18 mouse cellular contexts compared by ENCODE assay signal in genomic region chr9:14909981-14910380, GRCm38 (mm10). TPM values are rescaled to one million over a fixed set of nuclear protein-coding genes. Genes with fewer than 3 reads are reported as not detected.
DNase-seq lines count a peak whose midpoint lies in the region; ATAC-seq lines count a peak whose summit lies in the region.
"Had no signal": no experiment of that assay in that cellular context is flagged by ENCODE, and none has a peak within 500 bp of the region (broad histone marks: within the 10 kb centered on the region; RNA-seq: fewer than 3 reads in every experiment).

No protein-coding gene starts in this region.

- peak; percentile 53 for ATAC-seq in hindbrain, embryonic 11.5 days (ENCODE audit: low FRiP score)
- peak; percentile 65 for ATAC-seq in hindbrain, embryonic 13.5 days (ENCODE audit: low FRiP score)
- peak; percentile 91 for ATAC-seq in neural tube, embryonic 12.5 days (ENCODE audit: low FRiP score, low read depth)
- ATAC-seq: intestine, postnatal 0 days; liver, postnatal 0 days had no signal

- H3K27me3 ChIP-seq in hindbrain, embryonic 11.5 days (ENCODE audit: control insufficient read depth, insufficient read depth, low read length): no peaks in the 10 kb centered on the region
- H3K27me3 ChIP-seq in hindbrain, embryonic 10.5 days (ENCODE audit: insufficient read depth, poor library complexity, severe bottlenecking): no peaks in the 10 kb centered on the region
- peaks cover 4% of the 10 kb centered on the region; the same call in 1 of the 2 replicates for H3K27me3 ChIP-seq in hindbrain, embryonic 13.5 days
- no peaks in the 10 kb centered on the region for H3K27me3 ChIP-seq in neural tube, embryonic 12.5 days (replicated peaks)
- H3K27me3 ChIP-seq: embryonic facial prominence, embryonic 12.5 days; heart, embryonic 13.5 days; limb, embryonic 15.5 days had no signal

- no peak overlapping the region for H3K4me3 ChIP-seq in hindbrain, embryonic 11.5 days (ENCODE audit: low read depth, low read length)
- no peak overlapping the region for H3K4me3 ChIP-seq in hindbrain, embryonic 10.5 days
- H3K4me3 ChIP-seq in hindbrain, embryonic 13.5 days: no peak overlapping the region
- H3K4me3 ChIP-seq in neural tube, embryonic 12.5 days: no peak overlapping the region
- H3K4me3 ChIP-seq: embryonic facial prominence, embryonic 12.5 days; heart, embryonic 13.5 days; limb, embryonic 15.5 days had no signal

- H3K27ac ChIP-seq in hindbrain, embryonic 11.5 days (ENCODE audit: low read depth, low read length): no peak overlapping the region
- no peak overlapping the region for H3K27ac ChIP-seq in hindbrain, embryonic 10.5 days
- H3K27ac ChIP-seq in hindbrain, embryonic 13.5 days: no peak overlapping the region
- no peak overlapping the region for H3K27ac ChIP-seq in neural tube, embryonic 12.5 days
- H3K27ac ChIP-seq: embryonic facial prominence, embryonic 12.5 days; heart, embryonic 13.5 days; limb, embryonic 15.5 days had no signal

- DNase-seq in hindbrain, embryonic 11.5 days (ENCODE audit: low spot score): no peak
- DNase-seq in hindbrain, embryonic 10.5 days (ENCODE audit: low spot score): no peak
- peak; percentile 43 for DNase-seq in induced T-regulatory cell, adult 2 months (ENCODE audit: low read depth)
- no peak for DNase-seq in lung, postnatal 4 days
- no peak for DNase-seq in MN1 (ENCODE audit: low spot score)
- DNase-seq: cerebellum, postnatal 25 days; heart, postnatal 36 days; liver, postnatal 0 days; lung, postnatal 14 days; thymus, adult 2 months had no signal

- H3K4me2 ChIP-seq in hindbrain, embryonic 11.5 days (replicated peaks; ENCODE audit: low read depth, low read length): no peak overlapping the region
- no peak overlapping the region for H3K4me2 ChIP-seq in hindbrain, embryonic 13.5 days
- H3K4me2 ChIP-seq in neural tube, embryonic 12.5 days (replicated peaks): no peak overlapping the region
- H3K4me2 ChIP-seq: embryonic facial prominence, embryonic 12.5 days; heart, embryonic 13.5 days; limb, embryonic 15.5 days had no signal

- no peaks in the 10 kb centered on the region for H3K36me3 ChIP-seq in hindbrain, embryonic 11.5 days (ENCODE audit: control insufficient read depth, insufficient read depth, low read length)
- H3K36me3 ChIP-seq in hindbrain, embryonic 10.5 days: no peaks in the 10 kb centered on the region
- no peaks in the 10 kb centered on the region for H3K36me3 ChIP-seq in hindbrain, embryonic 13.5 days
- H3K36me3 ChIP-seq in neural tube, embryonic 12.5 days: no peaks in the 10 kb centered on the region
- H3K36me3 ChIP-seq: embryonic facial prominence, embryonic 12.5 days; heart, embryonic 13.5 days; limb, embryonic 15.5 days had no signal

- H3K4me1 ChIP-seq in hindbrain, embryonic 11.5 days (replicated peaks; ENCODE audit: control insufficient read depth, insufficient read depth, low read length): no peaks in the 10 kb centered on the region; the same call in 1 of the 2 replicates
- peaks cover 17% of the 10 kb centered on the region for H3K4me1 ChIP-seq in hindbrain, embryonic 10.5 days (replicated peaks)
- peaks cover 15% of the 10 kb centered on the region for H3K4me1 ChIP-seq in hindbrain, embryonic 13.5 days (replicated peaks)
- peaks cover 12% of the 10 kb centered on the region for H3K4me1 ChIP-seq in neural tube, embryonic 12.5 days

- H3K9ac ChIP-seq in hindbrain, embryonic 11.5 days (ENCODE audit: low read depth, low read length): no peak overlapping the region
- H3K9ac ChIP-seq in hindbrain, embryonic 13.5 days: no peak overlapping the region
- no peak overlapping the region for H3K9ac ChIP-seq in neural tube, embryonic 12.5 days
- H3K9ac ChIP-seq: embryonic facial prominence, embryonic 12.5 days; heart, embryonic 13.5 days; limb, embryonic 15.5 days; liver, postnatal 0 days had no signal

- WGBS in hindbrain, embryonic 11.5 days: 17% methylated on average over 5 of the region's 5 CpGs
- 30% methylated on average over 5 of the region's 5 CpGs for WGBS in hindbrain, embryonic 10.5 days
- WGBS in hindbrain, embryonic 13.5 days: 13% methylated on average over 5 of the region's 5 CpGs
- WGBS in neural tube, embryonic 12.5 days: 5% methylated on average over 5 of the region's 5 CpGs

- H3K9me3 ChIP-seq in hindbrain, embryonic 11.5 days (ENCODE audit: control insufficient read depth, low read length): no peaks in the 10 kb centered on the region
- H3K9me3 ChIP-seq in hindbrain, embryonic 10.5 days: 0 out of 2 replicates have a peak, but pooled peaks cover 3% of the 10 kb centered on the region
- no peaks in the 10 kb centered on the region for H3K9me3 ChIP-seq in hindbrain, embryonic 13.5 days
- H3K9me3 ChIP-seq in neural tube, embryonic 12.5 days: 0 out of 2 replicates have a peak, but pooled peaks cover 2% of the 10 kb centered on the region
- H3K9me3 ChIP-seq: embryonic facial prominence, embryonic 12.5 days; limb, embryonic 15.5 days had no signal

RNA-seq across cellular contexts. Expression of gene Izumo1r, which starts 6.2 kb away (rescaled TPM):
- not detected in 2 replicates for polyA plus RNA-seq in hindbrain, embryonic 11.5 days (2014; fragmentation: Nextera tagmentation; extraction: Ambion mirVana)
- 0.24 TPM in 1 of 2 replicates, not detected in the other for polyA plus RNA-seq in hindbrain, embryonic 10.5 days (2016; fragmentation: Nextera tagmentation; extraction: Ambion mirVana)
- polyA plus RNA-seq in hindbrain, embryonic 13.5 days (2015; fragmentation: Nextera tagmentation; extraction: Ambion mirVana): not detected in 2 replicates
- not detected in 2 replicates for polyA plus RNA-seq in neural tube, embryonic 12.5 days (2016; fragmentation: Nextera tagmentation; extraction: Ambion mirVana)
- polyA plus RNA-seq: heart, embryonic 13.5 days; intestine, postnatal 0 days; kidney, embryonic 16.5 days; liver, postnatal 0 days had no signal

RNA-seq across cellular contexts. Expression of gene Gpr83, which starts 50.0 kb away (rescaled TPM):
- polyA plus RNA-seq in hindbrain, embryonic 11.5 days (2014; fragmentation: Nextera tagmentation; extraction: Ambion mirVana): 1.7 and 1.8 TPM in 2 replicates
- polyA plus RNA-seq in hindbrain, embryonic 10.5 days (2016; fragmentation: Nextera tagmentation; extraction: Ambion mirVana): 0.65 and 0.71 TPM in 2 replicates
- polyA plus RNA-seq in hindbrain, embryonic 13.5 days (2015; fragmentation: Nextera tagmentation; extraction: Ambion mirVana): 0.70 and 1.1 TPM in 2 replicates
- polyA plus RNA-seq in neural tube, embryonic 12.5 days (2016; fragmentation: Nextera tagmentation; extraction: Ambion mirVana): 0.42 and 0.90 TPM in 2 replicates
- polyA plus RNA-seq: gonadal fat pad, adult 2 months; liver, postnatal 0 days had no signal
